Mouse (Mus musculus): ENCODE data around the gene Ergic3.

The Ergic3 gene

DNA sequence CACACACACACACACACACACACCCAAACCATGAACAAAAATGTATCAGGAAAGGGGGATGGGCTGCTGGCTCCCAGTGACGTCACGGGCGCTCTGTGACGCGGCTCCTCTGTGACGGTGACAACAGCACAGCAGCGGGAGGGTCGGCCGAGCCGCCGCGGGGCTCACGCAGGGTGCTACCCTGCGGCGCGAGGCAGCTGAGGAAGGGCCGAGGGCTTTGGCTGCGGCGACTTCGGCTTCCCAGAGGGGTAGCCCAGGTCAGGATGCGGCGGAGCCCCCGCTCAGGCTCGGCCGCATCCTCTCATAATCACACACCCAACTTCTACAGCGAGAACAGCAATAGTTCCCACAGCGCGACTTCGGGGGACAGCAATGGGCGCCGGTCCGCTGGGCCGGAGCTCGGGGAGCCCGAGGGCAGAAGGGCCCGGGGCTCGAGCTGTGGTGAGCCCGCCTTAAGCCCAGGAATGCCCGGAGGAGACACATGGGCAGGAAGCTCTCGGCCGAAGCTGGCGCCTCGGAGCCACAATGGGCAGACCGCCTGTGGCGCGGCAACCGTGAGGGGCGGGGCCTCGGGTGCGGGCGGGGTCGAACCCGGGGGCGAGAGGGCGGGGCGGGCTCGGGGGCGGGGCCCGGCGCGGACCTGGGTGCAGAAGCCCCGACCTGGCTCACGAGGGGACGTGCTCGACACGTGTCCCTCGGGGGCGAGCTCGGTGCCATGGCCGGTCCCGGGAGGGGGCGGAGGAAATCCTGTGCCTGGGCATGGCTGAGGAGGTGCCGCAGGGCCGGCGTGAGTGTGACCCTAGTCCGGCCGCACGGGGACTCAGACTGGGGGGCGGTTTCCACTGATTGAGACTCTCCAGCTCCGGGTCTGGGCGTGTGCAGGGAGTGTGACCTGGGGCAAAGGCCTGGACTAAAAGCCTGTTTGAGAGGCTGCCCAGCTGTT, 57.5 kb downstream of the Ergic3 start, which contains the start of gene Spag4:
Spag4 (plus strand) TSS at position 77 of the 943 bp plus-strand sequence.
- DNase-seq (ENCODE audit: low spot score in 2 of 2), result peak; percentile 43 to 74

DNA sequence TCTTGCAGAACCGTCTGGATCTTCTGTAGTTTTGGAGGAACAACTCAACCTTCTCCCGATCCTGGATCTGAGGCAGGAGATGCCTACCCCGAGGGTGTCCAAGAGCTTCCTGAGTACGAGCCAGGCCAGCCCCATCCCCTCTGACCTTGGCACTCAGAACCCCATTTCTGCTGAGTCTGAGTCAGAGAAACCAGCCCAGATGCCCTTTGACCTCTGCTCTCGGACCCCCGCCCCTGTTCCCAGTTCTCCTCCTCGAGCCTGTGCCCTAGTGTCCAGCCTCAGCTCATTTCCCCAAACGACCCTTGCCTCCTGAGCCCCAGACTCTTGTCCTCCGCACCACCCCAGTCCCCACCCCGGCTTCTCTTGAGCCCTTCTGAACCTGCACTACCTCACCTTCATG, 58.3 kb downstream of the Ergic3 start:
- DNase-seq (ENCODE audit: low spot score in 2 of 2), result no peak
